Mouse (Mus musculus) heart, adult 10 weeks (tissue): Measurements from ENCODE around the gene Dcaf5. TPM values are rescaled to one million over a fixed set of nuclear protein-coding genes. Genes with fewer than 3 reads are reported as not detected.

Experiments
- polyA plus RNA-seq: library from polyadenylated mRNA; stranded (reverse); fragments of 350-450 nt; fragmentation: Illumina TruSeq; extraction: RNeasy Lipid Tissue Mini Kit (QIAGEN cat#74804); gene quantifications from one replicate; pipeline ENCODE4 v1.2.3, GENCODE M21; 2014; ENCODE audit warnings: low read depth, low replicate concordance

Dcaf5 gene
- polyA plus RNA-seq: 23.8 TPM

DNA sequence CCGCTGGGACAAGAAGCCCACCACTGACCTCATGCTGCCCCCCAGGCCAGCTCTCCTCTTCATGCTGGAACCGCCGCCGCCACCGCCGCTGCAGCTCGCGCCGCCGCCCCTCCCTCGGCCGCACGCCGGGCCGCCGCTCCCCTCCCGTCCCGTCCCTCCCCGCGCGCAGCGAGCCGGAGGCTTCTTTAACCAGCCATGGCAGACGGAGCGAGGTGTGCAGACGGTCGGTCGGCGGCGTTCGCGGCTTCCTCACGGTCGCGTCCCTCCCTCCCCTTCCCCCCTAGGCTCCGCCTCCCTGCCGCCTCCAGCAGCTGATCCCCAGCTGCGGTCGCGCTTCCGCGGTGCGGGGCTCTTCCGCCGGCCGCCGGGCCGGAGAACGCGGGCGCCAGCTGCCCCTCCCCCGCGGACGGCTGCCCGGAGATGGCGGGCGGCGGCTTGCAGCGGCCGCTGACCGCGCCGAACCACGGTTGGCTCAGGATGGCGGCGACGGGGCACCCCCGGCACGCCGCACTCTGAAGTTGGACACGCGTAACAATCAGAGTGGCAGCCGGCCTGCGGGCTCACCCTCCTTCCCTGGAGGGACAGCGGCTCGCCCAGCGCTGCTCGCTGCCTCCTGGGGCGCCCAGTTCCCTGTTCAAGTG lies at the start of gene Dcaf5:
TSS of gene Dcaf5 (minus strand) at position 266 of the 641 bp plus-strand sequence.

DNA sequence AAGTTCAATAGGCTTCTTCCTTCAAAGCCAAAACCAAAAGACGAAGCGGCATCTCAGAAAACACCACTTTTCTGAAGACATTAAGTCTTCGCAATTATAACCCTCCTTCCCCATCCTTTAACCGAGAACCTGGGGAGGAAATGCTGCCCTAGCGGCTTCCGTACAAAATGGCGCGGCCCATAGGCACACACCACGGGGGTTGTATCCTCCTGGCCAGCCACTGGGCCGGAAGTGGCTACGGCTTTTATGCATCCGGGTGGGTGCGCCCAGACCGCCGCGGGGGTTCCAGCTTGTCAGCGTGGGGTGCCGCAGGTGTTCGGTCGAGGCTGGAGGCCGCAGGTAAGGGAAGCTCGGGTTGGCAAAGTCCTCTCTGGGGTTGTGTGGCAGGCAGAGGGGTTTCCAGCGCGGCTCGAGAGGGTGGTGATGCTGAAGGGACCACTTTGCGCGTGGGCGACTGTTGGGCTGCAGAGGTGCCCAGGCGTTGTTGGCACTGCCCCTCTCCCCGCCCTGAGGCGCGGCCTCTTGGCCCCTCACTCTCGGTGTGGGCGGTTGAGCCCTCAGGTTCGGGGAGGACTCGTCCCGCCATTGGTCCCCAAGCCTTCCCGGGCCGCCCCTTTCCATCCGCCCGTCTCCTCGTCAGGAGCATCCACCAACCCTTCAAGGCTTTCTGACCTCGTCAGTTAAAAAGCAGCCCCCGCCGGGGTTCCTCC lies 26.7 kb upstream of the Dcaf5 start, which contains the start of gene Exd2:
TSS of gene Exd2 (plus strand) at position 154 of the 710 bp plus-strand sequence.

Other genes starting within 250 kb of the Dcaf5 start
- gene Actn1, start 176.2 kb downstream of the Dcaf5 start, polyA plus RNA-seq: 26.0 TPM
- gene Exd2, start 26.5 kb upstream of the Dcaf5 start, polyA plus RNA-seq: 23.7 TPM
- 3.5 TPM for gene Galnt16, start 81.7 kb upstream of the Dcaf5 start, polyA plus RNA-seq
- 15.9 TPM for gene Slc39a9, start 207.3 kb upstream of the Dcaf5 start, polyA plus RNA-seq
- gene Erh, start 207.7 kb upstream of the Dcaf5 start, polyA plus RNA-seq: 39.8 TPM